Mouse (Mus musculus): ENCODE data around the gene Pheta1. TPM values are rescaled to one million over a fixed set of nuclear protein-coding genes. Genes with fewer than 3 reads are reported as not detected.

Pheta1 gene
- polyA plus RNA-seq, 1 experiment from 2014 or later = 18.8 TPM

DNA sequence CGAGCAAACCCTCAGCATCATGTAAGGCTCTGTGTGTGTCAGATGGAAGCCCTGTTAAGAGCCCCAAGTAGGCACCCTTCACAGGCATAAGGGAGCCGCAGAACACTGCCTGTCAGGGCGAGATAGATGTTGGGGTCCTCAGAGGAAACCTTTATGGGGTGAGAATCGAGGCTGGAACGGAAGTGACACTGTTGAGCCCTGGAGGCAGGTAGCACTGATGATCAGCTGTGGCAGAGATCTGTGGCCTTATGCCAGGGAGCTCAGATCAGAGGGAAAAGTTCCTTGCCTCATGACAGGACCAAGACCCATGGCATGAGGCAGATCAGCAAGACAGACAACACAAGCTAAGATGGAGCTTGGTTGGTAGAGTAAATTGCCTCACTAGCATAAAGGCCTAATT lies 27.7 kb upstream of the Pheta1 start:
- WGBS = 78% methylated on average over 5 of the region's 5 CpGs
- H3K36me3 ChIP-seq (ENCODE audit: control insufficient read depth, insufficient read depth, low read length) = peaks cover 61% of the 10 kb centered on the region

DNA sequence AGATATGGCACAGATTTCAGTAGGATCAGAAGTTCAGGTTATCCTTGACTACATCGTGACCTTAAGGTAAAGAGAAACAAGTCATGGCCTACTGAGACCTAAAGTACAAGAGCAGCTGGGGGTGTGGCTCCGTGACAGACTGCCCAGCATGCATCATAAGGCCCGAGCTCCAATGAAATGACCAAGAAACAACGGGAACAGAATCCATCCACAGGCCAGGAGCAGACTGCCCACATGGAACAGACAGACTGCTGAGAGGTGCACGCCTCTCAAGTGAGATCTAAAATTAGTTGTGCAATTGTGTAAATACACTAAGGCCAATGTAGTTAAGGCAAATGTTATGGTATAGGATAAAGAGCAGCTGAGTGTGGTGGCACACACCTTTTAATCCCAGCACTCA lies 27.2 kb upstream of the Pheta1 start:
- Histone ChIP-seq H3K4me3 (ENCODE audit: low read depth, low read length) (no peak overlapping the region), H3K9me3 (ENCODE audit: control insufficient read depth, low read length) (no peaks in the 10 kb centered on the region), H3K4me2 (ENCODE audit: low read depth, low read length) (no peak overlapping the region), H3K4me1 (ENCODE audit: control insufficient read depth, insufficient read depth, low read length) (no peaks in the 10 kb centered on the region), H3K36me3 (ENCODE audit: control insufficient read depth, insufficient read depth, low read length) (peaks cover 60% of the 10 kb centered on the region), H3K9ac (ENCODE audit: low read depth, low read length) (no peak overlapping the region), H3K27me3 (replicated peaks; ENCODE audit: control insufficient read depth, insufficient read depth, low read length) (no peaks in the 10 kb centered on the region), H3K27ac (replicated peaks; ENCODE audit: low read depth, low read length) (no peak overlapping the region)
- whole genome bisulfite sequencing = 76% methylated on average over 5 of the region's 5 CpGs
- ATAC-seq (ENCODE audit: low read depth) (no peak), DNase-seq (ENCODE audit: low spot score) (no peak)

More for the DNA sequence above, 27.7 kb upstream of the Pheta1 start:
- Histone ChIP-seq H3K27me3 (replicated peaks; ENCODE audit: control insufficient read depth, insufficient read depth, low read length) (no peaks in the 10 kb centered on the region), H3K27ac (replicated peaks; ENCODE audit: low read depth, low read length) (no peak overlapping the region), H3K4me1 (ENCODE audit: control insufficient read depth, insufficient read depth, low read length) (no peaks in the 10 kb centered on the region), H3K9me3 (ENCODE audit: control insufficient read depth, low read length) (no peaks in the 10 kb centered on the region), H3K4me3 (ENCODE audit: low read depth, low read length) (no peak overlapping the region), H3K9ac (ENCODE audit: low read depth, low read length) (no peak overlapping the region), H3K4me2 (ENCODE audit: low read depth, low read length) (no peak overlapping the region)
- ATAC-seq (ENCODE audit: low read depth) (no peak), DNase-seq (ENCODE audit: low spot score) (no peak)

DNA sequence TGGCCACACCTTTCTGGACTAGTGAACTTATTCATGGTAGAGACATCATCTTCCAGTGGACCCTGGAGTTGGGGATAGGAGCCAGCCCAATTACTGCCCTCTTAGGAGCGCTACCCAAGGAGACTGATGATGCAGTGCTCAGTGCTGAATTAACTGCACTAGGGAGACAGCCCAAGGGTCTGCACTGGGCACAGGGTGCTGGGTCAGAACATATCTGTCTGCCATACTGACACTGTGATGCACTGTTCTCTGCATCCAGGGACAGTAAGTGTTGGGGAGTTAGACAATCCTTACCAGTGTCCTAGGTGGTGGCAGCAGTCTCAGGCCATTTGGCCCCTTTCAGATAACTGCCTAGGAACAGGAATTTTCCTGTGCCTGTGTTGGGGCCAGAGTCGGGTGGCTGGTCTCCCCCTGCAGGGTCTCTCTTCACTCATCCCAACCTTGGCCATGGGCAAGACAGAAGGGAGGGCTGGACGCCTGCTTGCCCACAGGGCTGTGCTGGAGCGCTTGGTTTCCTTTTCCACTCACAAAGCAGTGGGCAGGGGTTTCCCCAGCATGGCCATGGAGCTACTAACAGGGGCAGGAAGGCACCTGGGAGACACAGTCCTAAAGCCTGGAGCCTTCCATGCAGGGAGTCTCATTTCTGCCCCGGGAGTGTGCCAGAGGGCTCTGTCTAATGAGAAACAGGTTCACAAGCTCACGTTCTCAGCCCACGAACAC lies 25.8 kb upstream of the Pheta1 start:
- H3K4me3 ChIP-seq (ENCODE audit: low read depth, low read length) = no peak overlapping the region
- H3K4me1 ChIP-seq (ENCODE audit: control insufficient read depth, insufficient read depth, low read length) = no peaks in the 10 kb centered on the region
- no peak overlapping the region for H3K27ac ChIP-seq (replicated peaks; ENCODE audit: low read depth, low read length)
- H3K27me3 ChIP-seq (replicated peaks; ENCODE audit: control insufficient read depth, insufficient read depth, low read length) = no peaks in the 10 kb centered on the region
- DNase-seq (ENCODE audit: low spot score) (no peak), ATAC-seq (ENCODE audit: low read depth) (no peak)
- H3K36me3 ChIP-seq (ENCODE audit: control insufficient read depth, insufficient read depth, low read length) = peaks cover 60% of the 10 kb centered on the region
- 49% methylated on average over 7 of the region's 7 CpGs for WGBS
- H3K9ac ChIP-seq (ENCODE audit: low read depth, low read length) = no peak overlapping the region
- no peak overlapping the region for H3K4me2 ChIP-seq (ENCODE audit: low read depth, low read length)
- no peaks in the 10 kb centered on the region for H3K9me3 ChIP-seq (ENCODE audit: control insufficient read depth, low read length)

DNA sequence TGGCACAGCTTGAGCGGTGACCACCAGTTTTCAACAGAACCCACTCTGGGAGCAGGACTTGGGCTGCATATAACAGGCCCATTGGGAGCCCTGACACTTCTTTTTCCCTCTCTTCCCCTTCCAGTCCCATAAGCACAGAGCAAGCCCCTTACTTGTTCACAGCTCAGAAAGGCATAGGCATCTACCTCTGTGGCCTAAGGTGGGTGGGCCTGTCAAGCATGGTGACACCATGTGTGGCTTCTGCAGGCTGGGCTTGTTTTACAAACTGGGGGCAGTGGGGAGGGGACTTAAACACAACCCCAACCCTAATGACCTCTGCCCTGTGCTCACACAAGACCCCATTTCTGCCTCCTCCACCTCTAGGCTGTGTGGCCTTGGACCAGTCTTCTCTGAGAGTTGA lies 25.1 kb upstream of the Pheta1 start:
- H3K27ac ChIP-seq (replicated peaks; ENCODE audit: low read depth, low read length) = no peak overlapping the region
- 89% methylated on average over 1 of the region's 1 CpGs for WGBS

DNA sequence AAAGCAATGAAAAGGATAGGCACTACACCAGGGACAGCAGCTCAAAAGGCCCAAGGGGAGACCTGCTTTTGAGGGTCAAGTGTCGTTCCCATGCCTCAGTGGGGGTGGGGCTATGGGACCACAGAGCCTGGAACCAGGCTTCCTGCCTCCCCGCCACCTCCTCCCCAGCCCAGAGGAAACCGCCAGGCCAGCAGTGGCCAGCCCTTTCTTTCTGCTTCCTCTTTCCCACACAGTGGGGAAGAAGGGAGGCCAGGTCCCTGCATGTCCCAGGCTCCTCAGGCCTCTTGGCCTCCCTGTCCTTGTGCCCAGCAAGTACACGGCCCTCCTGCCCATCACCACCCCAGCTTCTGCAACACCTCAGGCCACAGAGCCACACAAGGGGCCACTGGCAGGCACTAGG lies 24.7 kb upstream of the Pheta1 start:
- Histone ChIP-seq H3K9ac (ENCODE audit: low read depth, low read length) (no peak overlapping the region), H3K4me2 (ENCODE audit: low read depth, low read length) (no peak overlapping the region), H3K4me1 (ENCODE audit: control insufficient read depth, insufficient read depth, low read length) (peaks cover 8% of the 10 kb centered on the region), H3K27me3 (replicated peaks; ENCODE audit: control insufficient read depth, insufficient read depth, low read length) (peaks cover 11% of the 10 kb centered on the region; the same call in 1 of the 2 replicates), H3K27ac (replicated peaks; ENCODE audit: low read depth, low read length) (no peak overlapping the region), H3K9me3 (ENCODE audit: control insufficient read depth, low read length) (no peaks in the 10 kb centered on the region), H3K36me3 (ENCODE audit: control insufficient read depth, insufficient read depth, low read length) (peaks cover 51% of the 10 kb centered on the region), H3K4me3 (ENCODE audit: low read depth, low read length) (no peak overlapping the region)
- ATAC-seq (ENCODE audit: low read depth) (no peak), DNase-seq (ENCODE audit: low spot score) (no peak)
- WGBS = 75% methylated on average over 3 of the region's 4 CpGs

More for the DNA sequence above, 25.1 kb upstream of the Pheta1 start:
- Histone ChIP-seq H3K4me2 (ENCODE audit: low read depth, low read length) (no peak overlapping the region), H3K9ac (ENCODE audit: low read depth, low read length) (no peak overlapping the region), H3K36me3 (ENCODE audit: control insufficient read depth, insufficient read depth, low read length) (peaks cover 56% of the 10 kb centered on the region), H3K27me3 (replicated peaks; ENCODE audit: control insufficient read depth, insufficient read depth, low read length) (peaks cover 6% of the 10 kb centered on the region; the same call in 1 of the 2 replicates), H3K4me1 (ENCODE audit: control insufficient read depth, insufficient read depth, low read length) (peaks cover 3% of the 10 kb centered on the region), H3K9me3 (ENCODE audit: control insufficient read depth, low read length) (no peaks in the 10 kb centered on the region), H3K4me3 (ENCODE audit: low read depth, low read length) (no peak overlapping the region)
- DNase-seq (ENCODE audit: low spot score) (no peak), ATAC-seq (ENCODE audit: low read depth) (no peak)

DNA sequence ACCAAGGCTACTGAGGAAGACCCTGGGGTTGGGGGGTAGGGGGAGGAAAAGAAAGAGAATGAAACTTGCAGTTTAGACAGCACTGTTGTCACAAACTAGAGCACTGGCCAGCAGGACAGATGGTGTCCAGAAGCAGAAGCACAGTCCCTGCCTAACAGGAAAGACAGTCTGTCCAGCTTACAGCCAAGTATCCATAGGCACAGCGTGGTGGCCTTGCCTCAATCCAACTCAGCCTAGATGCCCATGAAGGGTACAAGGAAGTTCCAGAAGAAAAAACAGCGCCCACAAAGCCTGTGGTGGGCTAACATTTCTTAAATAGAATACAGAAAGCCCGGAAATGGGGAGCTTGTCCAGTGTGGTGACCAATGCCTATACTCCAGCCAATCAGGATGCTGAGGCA lies 23.2 kb upstream of the Pheta1 start:
- H3K36me3 ChIP-seq (ENCODE audit: control insufficient read depth, insufficient read depth, low read length) = peaks cover 36% of the 10 kb centered on the region; the same call in 1 of the 2 replicates
- no peak overlapping the region for H3K4me3 ChIP-seq (ENCODE audit: low read depth, low read length)
- H3K9ac ChIP-seq (ENCODE audit: low read depth, low read length) = no peak overlapping the region

DNA sequence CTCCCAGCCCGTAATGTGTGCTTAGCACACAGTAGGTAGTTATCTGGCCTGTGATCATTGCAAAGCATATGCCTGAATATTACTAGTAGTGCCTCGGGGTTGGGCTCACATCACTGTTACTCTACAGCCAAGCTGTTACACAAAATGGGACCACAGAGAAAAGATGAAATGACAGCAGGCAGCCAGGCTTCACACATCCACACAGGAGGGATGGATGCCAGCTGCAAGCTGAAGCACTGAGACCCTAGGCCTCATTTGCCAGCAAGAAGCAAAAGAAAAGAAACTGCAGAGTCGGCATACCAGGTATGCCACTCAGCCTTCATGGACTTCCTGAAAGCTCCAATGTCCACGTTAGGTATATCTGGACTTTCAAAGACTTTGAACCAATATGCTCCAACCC lies 20.9 kb upstream of the Pheta1 start:
- Histone ChIP-seq H3K27me3 (replicated peaks; ENCODE audit: control insufficient read depth, insufficient read depth, low read length) (peaks cover 13% of the 10 kb centered on the region; the same call in 1 of the 2 replicates), H3K27ac (replicated peaks; ENCODE audit: low read depth, low read length) (no peak overlapping the region), H3K9ac (ENCODE audit: low read depth, low read length) (no peak overlapping the region), H3K4me3 (ENCODE audit: low read depth, low read length) (no peak overlapping the region), H3K36me3 (ENCODE audit: control insufficient read depth, insufficient read depth, low read length) (peaks cover 33% of the 10 kb centered on the region; the same call in 1 of the 2 replicates), H3K4me2 (ENCODE audit: low read depth, low read length) (no peak overlapping the region), H3K4me1 (ENCODE audit: control insufficient read depth, insufficient read depth, low read length) (peaks cover 10% of the 10 kb centered on the region), H3K9me3 (ENCODE audit: control insufficient read depth, low read length) (no peaks in the 10 kb centered on the region)
- DNase-seq (ENCODE audit: low spot score) (no peak), ATAC-seq (ENCODE audit: low read depth) (no peak)
- WGBS = 78% methylated on average over 4 of the region's 4 CpGs

More for the DNA sequence above, 23.2 kb upstream of the Pheta1 start:
- peaks cover 10% of the 10 kb centered on the region for H3K4me1 ChIP-seq (ENCODE audit: control insufficient read depth, insufficient read depth, low read length)
- no peak overlapping the region for H3K4me2 ChIP-seq (ENCODE audit: low read depth, low read length)
- peaks cover 13% of the 10 kb centered on the region; the same call in 1 of the 2 replicates for H3K27me3 ChIP-seq (replicated peaks; ENCODE audit: control insufficient read depth, insufficient read depth, low read length)
- H3K9me3 ChIP-seq (ENCODE audit: control insufficient read depth, low read length) = no peaks in the 10 kb centered on the region
- no peak overlapping the region for H3K27ac ChIP-seq (replicated peaks; ENCODE audit: low read depth, low read length)
- DNase-seq (ENCODE audit: low spot score) (no peak), ATAC-seq (ENCODE audit: low read depth) (no peak)
- 95% methylated on average over 3 of the region's 3 CpGs for WGBS

DNA sequence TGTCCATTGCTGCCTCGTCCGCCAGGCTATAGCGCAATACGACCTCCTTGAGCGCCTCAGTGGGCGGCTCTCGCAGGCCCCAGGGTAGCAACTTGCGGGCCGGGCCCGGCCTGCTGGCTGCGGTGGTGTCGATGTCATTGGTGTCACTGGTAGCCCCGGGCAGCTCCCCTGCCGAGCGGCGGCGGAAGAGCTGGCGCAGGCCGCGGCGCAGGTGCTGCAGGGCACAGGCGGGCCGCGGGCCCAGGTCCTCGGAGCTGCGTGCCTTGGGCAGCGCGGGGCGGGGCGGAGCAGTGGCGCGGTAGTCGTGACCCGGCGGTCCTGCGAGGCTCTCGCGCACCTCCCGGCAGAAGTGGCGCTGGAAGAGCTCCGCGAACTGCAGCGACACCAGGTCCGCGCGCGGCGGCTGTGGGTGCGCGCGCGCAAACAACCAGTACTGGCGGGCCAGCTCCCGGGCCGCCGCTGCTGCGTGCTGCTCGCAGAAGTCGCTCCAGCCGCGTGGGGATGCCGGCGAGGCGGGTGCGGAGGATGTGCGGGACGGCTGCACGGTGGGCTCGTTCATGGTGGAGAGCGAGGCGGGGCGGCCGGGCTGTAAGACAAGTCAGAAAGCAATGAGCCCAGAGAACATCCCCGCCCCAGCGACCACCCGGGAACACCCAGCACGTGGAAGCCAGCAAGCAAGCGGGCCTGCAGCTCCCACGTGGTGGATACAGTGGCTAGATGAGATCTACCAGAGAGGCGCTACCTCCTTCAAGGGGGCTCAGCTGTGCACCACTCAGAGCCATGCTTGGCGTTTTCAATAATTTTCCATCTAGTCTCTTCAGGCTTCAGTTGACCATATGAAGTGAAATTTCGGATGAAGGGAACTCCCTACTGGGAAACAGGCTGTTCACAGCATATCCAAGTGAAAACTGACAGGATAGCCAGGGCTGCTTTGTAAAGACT lies 20.0 kb upstream of the Pheta1 start:
- ATAC-seq (ENCODE audit: low read depth) = peak; percentile 60
- WGBS = 9% methylated on average over 33 of the region's 82 CpGs
- peak overlapping the region; percentile 45 for H3K4me3 ChIP-seq (ENCODE audit: low read depth, low read length)
- H3K4me2 ChIP-seq (ENCODE audit: low read depth, low read length) = peak overlapping the region; percentile 85
- DNase-seq (ENCODE audit: low spot score) = peak; percentile 55
- H3K27me3 ChIP-seq (replicated peaks; ENCODE audit: control insufficient read depth, insufficient read depth, low read length) = peaks cover 13% of the 10 kb centered on the region; the same call in 1 of the 2 replicates
- H3K36me3 ChIP-seq (ENCODE audit: control insufficient read depth, insufficient read depth, low read length) = peaks cover 33% of the 10 kb centered on the region; the same call in 1 of the 2 replicates
- H3K9me3 ChIP-seq (ENCODE audit: control insufficient read depth, low read length) = no peaks in the 10 kb centered on the region
- no peak overlapping the region for H3K27ac ChIP-seq (replicated peaks; ENCODE audit: low read depth, low read length)
- H3K9ac ChIP-seq (ENCODE audit: low read depth, low read length) = peak overlapping the region; percentile 58
- H3K4me1 ChIP-seq (ENCODE audit: control insufficient read depth, insufficient read depth, low read length) = peaks cover 13% of the 10 kb centered on the region

All from embryonic facial prominence, embryonic 14.5 days (tissue).